Mouse (Mus musculus) kidney, adult 2 months (tissue): ENCODE measurements around the gene Rabgap1.

Experiments used
- CTCF ChIP-seq: fragments of 200-500 bp; conservative IDR thresholded peaks from 2 replicates; pipeline ENCODE4 v1.5.1; 2011; ENCODE audit warnings: low read depth, mild to moderate bottlenecking, control low read depth, low read length, moderate library complexity, mixed read lengths; ENCODE audit not compliant: insufficient read depth, insufficient read length
- POLR2A ChIP-seq: fragments of 200-500 bp; IDR thresholded peaks from one replicate; pipeline ENCODE4 v1.6.1; 2011; ENCODE audit warnings: low read depth, low read length, control low read depth

DNA sequence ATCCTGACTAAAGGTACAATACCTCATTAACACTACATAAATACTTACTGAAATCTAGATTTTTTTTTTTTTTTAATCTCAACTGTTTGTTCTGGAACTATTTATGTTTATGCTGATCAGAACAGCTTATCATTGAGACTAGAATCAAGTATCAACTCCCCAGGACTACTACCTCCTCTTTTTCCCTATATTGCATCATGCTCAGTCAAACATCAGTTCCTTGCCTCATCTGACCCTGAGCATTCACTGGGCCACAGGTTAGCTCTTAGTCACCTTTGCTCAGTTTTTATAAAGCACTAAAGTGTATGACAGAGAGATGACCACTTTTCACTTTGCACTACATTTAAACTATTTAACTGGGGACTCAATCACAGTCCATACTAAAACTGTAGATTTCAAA is 144.8 kb downstream of the Rabgap1 start:
- TF ChIP-seq POLR2A (no peak), CTCF (no peak)
